Mouse (Mus musculus): Measurements from ENCODE around the gene 5830411N06Rik. TPM values are rescaled to one million over a fixed set of nuclear protein-coding genes. Genes with fewer than 3 reads are reported as not detected.

The 5830411N06Rik gene
- not detected in 2 replicates for polyA plus RNA-seq (2015; fragmentation: Nextera tagmentation; extraction: Ambion mirVana)

GRCm38 (mm10) chr7:140247216-140247615, at the start of gene 5830411N06Rik:
5830411N06Rik (plus strand) TSS chr7:140247284.
- H3K9ac ChIP-seq: no peak within 1 kb of the TSS
- WGBS: 81% methylated on average over 4 of the region's 4 CpGs
- ATAC-seq (ENCODE audit: low FRiP score, low read depth): no peak

DNA sequence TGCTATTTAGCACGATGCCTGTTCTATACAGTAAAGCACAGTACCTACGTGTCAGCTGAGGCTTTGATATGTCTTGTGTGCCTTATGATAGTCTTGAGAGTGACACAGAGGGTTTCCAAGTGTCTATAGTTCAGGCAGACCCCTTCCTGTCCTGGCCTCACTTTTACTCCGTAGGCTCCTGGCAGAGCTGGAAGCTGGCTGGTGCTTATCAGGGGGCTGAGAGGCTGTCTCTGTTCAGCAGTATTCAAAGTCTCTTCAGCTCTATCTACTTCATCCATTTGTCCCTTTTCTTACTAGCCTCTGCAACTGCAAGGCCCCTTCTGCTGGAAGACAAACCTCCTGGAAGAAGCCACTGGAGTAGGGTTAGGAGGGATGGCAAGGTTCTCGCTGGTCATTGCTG, 46.0 kb upstream of the 5830411N06Rik start:
- Histone ChIP-seq H3K9me3 (no peaks in the 10 kb centered on the region), H3K27me3 (no peaks in the 10 kb centered on the region; the same call in 1 of the 2 replicates), H3K4me3 (no peak overlapping the region), H3K9ac (no peak overlapping the region), H3K27ac (no peak overlapping the region), H3K36me3 (no peaks in the 10 kb centered on the region), H3K4me1 (no peaks in the 10 kb centered on the region), H3K4me2 (replicated peaks) (no peak overlapping the region)
- no peak for ATAC-seq (ENCODE audit: low FRiP score, low read depth)
- WGBS: 87% methylated on average over 4 of the region's 4 CpGs

More at GRCm38 (mm10) chr7:140247216-140247615, at the start of gene 5830411N06Rik:
- H3K9me3 ChIP-seq: no peaks in the 10 kb centered on the region
- H3K27ac ChIP-seq: no peak within 1 kb of the TSS
- H3K4me3 ChIP-seq: no peak within 1 kb of the TSS
- no peak within 1 kb of the TSS for H3K4me2 ChIP-seq (replicated peaks)
- H3K27me3 ChIP-seq: no peaks in the 10 kb centered on the region
- no peaks in the 10 kb centered on the region for H3K36me3 ChIP-seq
- no peaks in the 10 kb centered on the region for H3K4me1 ChIP-seq

GRCm38 (mm10) chr7:140205864-140206263, 41.2 kb upstream of the 5830411N06Rik start, which contains the start of gene Olfr524:
Olfr524 (minus strand) TSS chr7:140205964.
- Histone ChIP-seq H3K27me3 (no peaks in the 10 kb centered on the region; the same call in 1 of the 2 replicates), H3K9me3 (no peaks in the 10 kb centered on the region), H3K27ac (no peak within 1 kb of the TSS), H3K36me3 (no peaks in the 10 kb centered on the region), H3K4me3 (no peak within 1 kb of the TSS), H3K9ac (no peak within 1 kb of the TSS), H3K4me1 (no peaks in the 10 kb centered on the region), H3K4me2 (replicated peaks) (no peak within 1 kb of the TSS)
- ATAC-seq (ENCODE audit: low FRiP score, low read depth): no peak

- no peaks in the 10 kb centered on the region for H3K9me3 ChIP-seq
- WGBS: 83% methylated on average over 3 of the region's 3 CpGs
- no peak for ATAC-seq (ENCODE audit: low FRiP score, low read depth)
- H3K9ac ChIP-seq: no peak overlapping the region
- no peaks in the 10 kb centered on the region; the same call in 1 of the 2 replicates for H3K27me3 ChIP-seq
- no peaks in the 10 kb centered on the region for H3K36me3 ChIP-seq
- H3K27ac ChIP-seq: no peak overlapping the region
- no peaks in the 10 kb centered on the region for H3K4me1 ChIP-seq
- H3K4me2 ChIP-seq (replicated peaks): no peak overlapping the region
- no peak overlapping the region for H3K4me3 ChIP-seq
These were observed 40.2 kb upstream of the 5830411N06Rik start for GRCm38 (mm10) chr7:140206904-140207303.

GRCm38 (mm10) chr7:140208153-140208552, 38.9 kb upstream of the 5830411N06Rik start:
- Histone ChIP-seq H3K4me3 (no peak overlapping the region), H3K4me2 (replicated peaks) (no peak overlapping the region), H3K27me3 (no peaks in the 10 kb centered on the region; the same call in 1 of the 2 replicates), H3K9ac (no peak overlapping the region), H3K9me3 (no peaks in the 10 kb centered on the region), H3K27ac (no peak overlapping the region), H3K36me3 (no peaks in the 10 kb centered on the region), H3K4me1 (no peaks in the 10 kb centered on the region)
- no peak for ATAC-seq (ENCODE audit: low FRiP score, low read depth)
- WGBS: 74% methylated on average over 8 of the region's 8 CpGs

DNA sequence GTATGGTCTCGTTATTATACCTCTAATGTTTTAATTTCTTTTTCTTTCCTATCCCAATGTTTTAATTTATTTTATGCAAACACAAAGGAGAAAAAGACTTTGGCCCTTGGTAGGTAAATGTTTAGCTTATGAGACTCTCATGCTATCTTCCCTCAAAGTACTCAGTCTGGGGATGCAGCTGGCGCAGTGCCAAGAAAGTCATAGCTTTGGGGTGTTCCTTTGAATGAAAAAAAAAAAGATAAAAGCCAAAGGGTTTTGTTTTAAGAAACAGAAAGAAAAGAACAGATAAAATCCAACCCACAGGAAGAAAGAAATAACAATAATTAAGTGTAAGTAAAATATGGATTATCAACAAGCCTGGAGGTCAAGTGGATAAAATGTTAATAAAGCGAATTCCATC, 38.4 kb upstream of the 5830411N06Rik start:
- no peak for ATAC-seq (ENCODE audit: low FRiP score, low read depth)
- H3K9me3 ChIP-seq: no peaks in the 10 kb centered on the region
- no peaks in the 10 kb centered on the region for H3K36me3 ChIP-seq
- no peak overlapping the region for H3K9ac ChIP-seq
- WGBS: 88% methylated on average over 3 of the region's 3 CpGs
- no peaks in the 10 kb centered on the region for H3K4me1 ChIP-seq
- H3K4me3 ChIP-seq: no peak overlapping the region
- H3K27ac ChIP-seq: no peak overlapping the region
- H3K27me3 ChIP-seq: no peaks in the 10 kb centered on the region; the same call in 1 of the 2 replicates
- no peak overlapping the region for H3K4me2 ChIP-seq (replicated peaks)

DNA sequence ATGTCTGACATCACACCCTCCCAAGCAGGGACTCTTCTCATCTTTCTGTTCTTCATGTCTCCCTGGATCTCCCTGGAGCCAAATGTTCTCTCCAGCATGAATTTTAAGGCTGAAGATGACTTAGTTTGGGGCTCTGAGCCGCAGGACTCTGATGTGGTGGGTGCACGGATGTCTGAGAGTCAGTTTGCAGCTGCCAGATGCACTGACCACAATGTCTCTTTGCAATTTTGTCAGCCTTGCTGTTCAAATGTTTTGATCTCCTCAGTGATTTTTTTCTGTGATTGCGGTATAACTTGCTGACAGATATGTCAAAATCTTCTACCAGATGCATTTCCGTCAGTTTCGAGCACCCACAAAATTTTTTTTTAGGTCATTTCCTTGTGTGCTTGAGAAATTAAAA, 33.2 kb upstream of the 5830411N06Rik start:
- no peak for ATAC-seq (ENCODE audit: low FRiP score, low read depth)
- H3K4me1 ChIP-seq: no peaks in the 10 kb centered on the region
- WGBS: 80% methylated on average over 5 of the region's 5 CpGs
- no peaks in the 10 kb centered on the region for H3K27me3 ChIP-seq
- H3K9me3 ChIP-seq: no peaks in the 10 kb centered on the region
- H3K4me3 ChIP-seq: no peak overlapping the region
- no peak overlapping the region for H3K4me2 ChIP-seq (replicated peaks)
- no peaks in the 10 kb centered on the region for H3K36me3 ChIP-seq
- no peak overlapping the region for H3K27ac ChIP-seq
- H3K9ac ChIP-seq: no peak overlapping the region

- Histone ChIP-seq H3K4me2 (replicated peaks) (no peak within 1 kb of the TSS), H3K9me3 (no peaks in the 10 kb centered on the region), H3K36me3 (no peaks in the 10 kb centered on the region), H3K27ac (no peak within 1 kb of the TSS), H3K4me1 (no peaks in the 10 kb centered on the region), H3K9ac (no peak within 1 kb of the TSS), H3K27me3 (no peaks in the 10 kb centered on the region), H3K4me3 (no peak within 1 kb of the TSS)
- ATAC-seq (ENCODE audit: low FRiP score, low read depth): no peak
- 83% methylated on average over 2 of the region's 2 CpGs for WGBS
These were observed 29.1 kb upstream of the 5830411N06Rik start, which contains the start of gene Cd163l1 for GRCm38 (mm10) chr7:140217967-140218366. Cd163l1 (plus strand) TSS chr7:140218267.

GRCm38 (mm10) chr7:140219268-140219667, 27.8 kb upstream of the 5830411N06Rik start:
- no peaks in the 10 kb centered on the region for H3K36me3 ChIP-seq
- H3K9me3 ChIP-seq: no peaks in the 10 kb centered on the region
- no peaks in the 10 kb centered on the region for H3K4me1 ChIP-seq
- H3K9ac ChIP-seq: no peak overlapping the region
- 11% methylated on average over 1 of the region's 1 CpGs for WGBS
- ATAC-seq (ENCODE audit: low FRiP score, low read depth): no peak
- H3K4me3 ChIP-seq: no peak overlapping the region
- no peak overlapping the region for H3K4me2 ChIP-seq (replicated peaks)
- no peaks in the 10 kb centered on the region for H3K27me3 ChIP-seq
- no peak overlapping the region for H3K27ac ChIP-seq

DNA sequence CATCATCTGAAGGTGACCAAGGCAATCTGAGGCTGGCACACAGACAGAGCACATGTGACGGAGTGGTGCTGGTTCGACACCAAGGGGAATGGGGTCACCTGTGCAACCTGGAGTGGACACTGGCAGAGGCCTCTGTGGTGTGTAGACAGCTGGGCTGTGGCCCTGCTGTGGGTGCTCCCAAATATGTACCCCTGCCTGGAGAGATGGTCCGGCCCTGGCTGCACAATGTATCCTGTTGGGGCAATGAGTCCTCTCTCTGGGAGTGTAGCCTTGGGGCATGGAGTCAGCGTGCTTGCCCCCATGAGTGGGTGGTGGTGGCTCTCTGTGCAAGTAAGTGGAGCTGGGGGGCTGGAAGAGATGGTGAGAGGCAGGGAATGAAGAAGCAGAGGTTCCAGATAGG, 26.7 kb upstream of the 5830411N06Rik start:
- no peak for ATAC-seq (ENCODE audit: low FRiP score, low read depth)
- no peaks in the 10 kb centered on the region for H3K9me3 ChIP-seq
- no peak overlapping the region for H3K27ac ChIP-seq
- H3K4me3 ChIP-seq: no peak overlapping the region
- H3K27me3 ChIP-seq: no peaks in the 10 kb centered on the region
- no peak overlapping the region for H3K4me2 ChIP-seq (replicated peaks)
- no peak overlapping the region for H3K9ac ChIP-seq
- H3K4me1 ChIP-seq: no peaks in the 10 kb centered on the region
- WGBS: 80% methylated on average over 4 of the region's 4 CpGs
- H3K36me3 ChIP-seq: no peaks in the 10 kb centered on the region

DNA sequence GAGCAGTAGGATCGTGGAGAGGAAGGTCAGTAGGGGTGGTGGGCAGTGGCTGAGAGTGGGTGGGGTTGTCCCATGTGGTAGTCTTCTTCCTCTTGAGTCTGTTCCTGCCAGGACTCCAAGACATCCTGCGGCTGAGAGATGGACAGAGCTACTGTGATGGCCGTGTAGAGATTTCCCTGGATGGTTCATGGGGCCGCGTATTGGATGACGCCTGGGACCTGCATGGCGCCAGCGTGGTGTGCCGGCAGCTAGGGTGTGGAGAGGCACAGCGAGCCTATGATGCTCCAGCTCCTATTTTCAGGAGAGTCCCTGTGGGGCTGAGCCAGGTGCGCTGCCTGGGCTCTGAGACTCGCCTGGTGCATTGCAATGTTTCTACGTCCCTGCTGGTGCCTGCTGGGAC, 22.9 kb upstream of the 5830411N06Rik start:
- WGBS: 88% methylated on average over 13 of the region's 13 CpGs
- Histone ChIP-seq H3K4me1 (no peaks in the 10 kb centered on the region), H3K9me3 (no peaks in the 10 kb centered on the region), H3K36me3 (no peaks in the 10 kb centered on the region), H3K9ac (no peak overlapping the region), H3K4me2 (replicated peaks) (no peak overlapping the region), H3K27ac (no peak overlapping the region), H3K27me3 (no peaks in the 10 kb centered on the region), H3K4me3 (no peak overlapping the region)
- ATAC-seq (ENCODE audit: low FRiP score, low read depth): no peak

DNA sequence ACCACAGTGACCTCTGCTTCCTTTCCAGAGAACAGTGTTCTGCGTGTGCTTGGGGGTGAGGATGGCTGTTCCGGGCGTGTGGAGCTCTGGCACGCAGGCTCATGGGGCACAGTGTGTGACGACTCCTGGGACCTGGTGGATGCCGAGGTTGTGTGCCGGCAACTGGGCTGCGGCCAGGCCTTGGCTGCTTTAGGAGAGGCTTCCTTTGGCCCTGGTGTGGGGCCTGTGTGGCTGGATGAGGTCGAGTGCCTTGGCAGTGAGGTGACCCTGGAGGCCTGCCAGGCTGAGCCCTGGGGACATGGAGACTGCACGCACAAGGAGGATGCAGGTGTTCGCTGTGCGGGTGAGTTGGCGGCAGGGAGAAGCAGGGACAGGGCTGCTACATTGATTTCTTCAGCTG, 18.6 kb upstream of the 5830411N06Rik start:
- no peaks in the 10 kb centered on the region for H3K4me1 ChIP-seq

DNA sequence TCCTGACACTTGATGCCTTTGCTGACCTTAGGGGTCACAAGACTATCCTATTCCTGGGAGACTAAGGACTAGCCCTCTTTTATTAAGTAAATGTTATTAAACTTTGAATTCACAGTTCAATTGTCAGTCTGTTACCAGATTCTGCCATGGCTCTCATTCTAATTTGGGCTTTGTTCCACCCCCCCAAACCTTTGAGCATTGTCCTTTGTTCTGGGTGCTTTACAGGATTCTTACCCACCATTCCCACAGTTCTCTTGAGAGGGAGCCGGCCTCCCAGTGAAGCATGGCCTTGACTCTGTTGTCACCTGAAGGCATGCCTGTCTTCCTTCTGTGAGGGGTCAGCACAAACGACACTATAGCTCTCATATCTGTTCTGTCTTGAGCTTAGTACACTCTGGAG, 16.1 kb upstream of the 5830411N06Rik start:
- H3K27me3 ChIP-seq: no peaks in the 10 kb centered on the region
- WGBS: 75% methylated on average over 2 of the region's 2 CpGs
- H3K4me3 ChIP-seq: no peak overlapping the region
- H3K4me2 ChIP-seq (replicated peaks): no peak overlapping the region
- ATAC-seq (ENCODE audit: low FRiP score, low read depth): no peak
- no peaks in the 10 kb centered on the region for H3K36me3 ChIP-seq
- H3K9me3 ChIP-seq: no peaks in the 10 kb centered on the region
- no peak overlapping the region for H3K9ac ChIP-seq
- H3K27ac ChIP-seq: no peak overlapping the region
- no peaks in the 10 kb centered on the region for H3K4me1 ChIP-seq

More for the DNA sequence above, 18.6 kb upstream of the 5830411N06Rik start:
- no peaks in the 10 kb centered on the region for H3K9me3 ChIP-seq
- no peak overlapping the region for H3K4me3 ChIP-seq
- no peaks in the 10 kb centered on the region for H3K27me3 ChIP-seq
- H3K9ac ChIP-seq: no peak overlapping the region
- H3K36me3 ChIP-seq: no peaks in the 10 kb centered on the region
- WGBS: 83% methylated on average over 13 of the region's 13 CpGs
- ATAC-seq (ENCODE audit: low FRiP score, low read depth): no peak
- no peak overlapping the region for H3K4me2 ChIP-seq (replicated peaks)
- H3K27ac ChIP-seq: no peak overlapping the region

Measured in limb, embryonic 13.5 days (tissue).